Mouse (Mus musculus) layer of hippocampus, postnatal 25 days (tissue): Measurements from ENCODE around the gene Ttll5. TPM values are rescaled to one million over a fixed set of nuclear protein-coding genes. Genes with fewer than 3 reads are reported as not detected.

ENCODE experiments used
- DNase-seq, 2 experiments: peaks; one replicate each; pipeline ENCODE4 v3.0.0; 2022; ENCODE audit warnings: mixed read lengths in 2 of 2, low spot score in 1 of 2; ENCODE audit errors: extremely low spot score in 1 of 2
- total RNA-seq, 2 experiments: library from RNA; stranded (reverse); gene quantifications; 2 replicates each; pipeline ENCODE4 v1.2.3; 2021

The Ttll5 gene
- 10 to 100 TPM; 40.1 to 44.2 TPM for total RNA-seq

- DNase-seq: peak; percentile 90 to 97
Observed at GRCm38 (mm10) chr12:85824438-85825264, at the start of gene Ttll5, which contains the start of gene Erg28. Gene Ttll5, plus strand, starts transcription at chr12:85824659. Gene Erg28, minus strand, starts transcription at chr12:85824550.

GRCm38 (mm10) chr12:85778962-85779361 is 45.5 kb upstream of the Ttll5 start:
- DNase-seq: no peak

DNA sequence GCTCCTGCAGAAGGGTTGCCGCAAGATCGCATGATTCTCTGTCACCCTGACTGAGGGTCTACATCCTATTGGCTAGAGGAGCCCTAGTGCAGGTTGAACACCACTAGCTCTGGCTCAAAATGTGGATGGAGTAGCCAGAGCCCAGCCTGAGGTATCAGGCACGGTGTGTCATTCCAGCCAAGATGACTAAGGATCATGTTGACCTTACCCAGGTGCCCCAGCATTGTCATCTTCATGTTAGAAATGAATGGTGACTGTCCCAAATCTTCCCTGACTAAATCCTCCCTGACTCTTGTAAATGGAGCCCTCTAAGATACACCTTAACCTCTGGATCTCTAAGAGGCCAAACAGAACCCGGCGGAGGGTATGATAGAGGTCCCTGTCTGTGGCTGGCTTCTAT is 44.8 kb upstream of the Ttll5 start:
- DNase-seq: no peak

DNA sequence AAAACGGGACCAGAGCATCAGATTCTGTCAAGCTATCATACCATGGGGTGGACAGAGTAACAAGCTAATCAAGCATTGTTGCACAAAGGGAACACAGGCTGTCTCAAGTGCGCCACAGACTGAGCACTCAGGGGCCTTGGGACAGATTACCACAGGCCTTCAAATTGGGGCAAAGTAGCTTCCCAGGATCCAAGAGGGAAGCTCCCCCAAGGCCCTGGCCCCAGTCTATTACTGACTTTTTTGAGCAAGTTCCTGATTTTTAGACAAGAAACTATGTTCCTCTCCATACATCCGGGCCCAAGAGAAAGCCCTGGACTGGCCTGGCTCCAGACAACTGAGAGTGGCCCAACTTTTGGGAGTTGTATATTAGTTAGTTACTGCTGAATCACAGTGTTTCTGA is 42.9 kb upstream of the Ttll5 start:
- DNase-seq: no peak

- DNase-seq: no peak
Observed at GRCm38 (mm10) chr12:85784916-85785815, 39.3 kb upstream of the Ttll5 start.

DNA sequence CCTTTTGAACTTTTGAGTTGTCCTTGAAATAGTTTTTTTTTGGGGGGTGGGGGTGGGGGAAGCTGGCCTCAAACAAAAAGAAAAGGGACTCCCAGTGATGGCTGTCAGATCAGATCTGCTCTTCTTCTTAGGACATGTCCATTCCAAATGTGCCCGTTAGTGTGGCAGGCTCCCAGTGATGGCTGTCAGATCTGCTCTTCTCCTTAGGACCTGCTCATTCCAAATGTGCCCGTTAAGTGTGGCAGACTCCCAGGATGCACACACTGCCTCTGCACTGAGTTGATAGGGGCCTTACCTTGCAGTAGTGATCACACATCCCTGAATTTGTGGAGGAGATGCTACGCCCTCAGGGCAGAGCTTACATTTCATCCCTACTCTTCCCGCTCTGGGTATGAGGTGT is 32.3 kb upstream of the Ttll5 start:
- DNase-seq: no peak

DNA sequence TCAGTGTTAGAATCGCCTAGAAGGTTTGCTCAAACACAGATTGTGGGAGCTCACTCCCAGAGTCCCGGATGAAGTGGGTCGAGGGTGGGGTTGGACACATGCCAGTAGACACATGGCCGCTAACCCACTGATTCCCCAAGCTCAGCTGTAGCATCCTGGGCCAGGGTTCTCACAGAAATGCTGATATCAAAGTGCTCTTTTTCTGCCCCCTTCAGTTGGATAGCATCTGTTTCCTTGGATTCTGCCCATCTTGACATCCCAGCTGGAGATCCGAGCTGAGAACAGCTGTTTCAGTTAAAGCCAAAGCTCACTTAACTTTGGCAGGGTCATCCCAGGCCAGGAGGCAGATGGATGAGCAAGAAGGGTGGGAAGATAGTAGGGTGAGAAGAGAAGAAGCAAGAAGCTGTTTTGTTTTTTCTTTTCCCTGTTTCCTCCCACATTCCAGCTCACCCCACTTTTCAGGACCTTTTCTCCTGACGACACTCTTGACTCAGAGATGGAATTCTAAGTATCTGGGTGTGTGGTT is 31.6 kb upstream of the Ttll5 start:
- DNase-seq: peak; percentile 15 to 37

DNA sequence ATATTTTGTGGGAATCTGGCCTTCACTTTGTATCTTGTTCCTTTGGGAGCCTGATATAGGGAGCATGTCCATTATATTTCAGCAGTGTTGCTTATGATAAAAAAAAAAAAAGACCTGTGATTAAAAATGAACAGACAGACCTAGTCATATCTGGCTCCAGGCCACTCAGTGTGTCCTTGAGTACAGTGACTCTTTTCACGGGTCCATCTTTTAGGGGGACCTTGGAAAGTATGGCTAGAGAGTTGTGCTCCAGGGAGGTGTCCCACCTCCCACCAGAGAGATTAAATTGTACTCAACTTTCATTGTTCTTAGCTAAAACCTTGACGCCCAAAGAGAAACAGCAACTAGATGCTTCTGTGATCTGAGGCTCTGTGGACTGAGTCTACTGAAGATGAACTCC is 30.4 kb upstream of the Ttll5 start:
- DNase-seq: no peak

- no peak for DNase-seq
Observed at GRCm38 (mm10) chr12:85795551-85795950, 28.9 kb upstream of the Ttll5 start.

GRCm38 (mm10) chr12:85800031-85800430 is 24.4 kb upstream of the Ttll5 start:
- no peak for DNase-seq

DNA sequence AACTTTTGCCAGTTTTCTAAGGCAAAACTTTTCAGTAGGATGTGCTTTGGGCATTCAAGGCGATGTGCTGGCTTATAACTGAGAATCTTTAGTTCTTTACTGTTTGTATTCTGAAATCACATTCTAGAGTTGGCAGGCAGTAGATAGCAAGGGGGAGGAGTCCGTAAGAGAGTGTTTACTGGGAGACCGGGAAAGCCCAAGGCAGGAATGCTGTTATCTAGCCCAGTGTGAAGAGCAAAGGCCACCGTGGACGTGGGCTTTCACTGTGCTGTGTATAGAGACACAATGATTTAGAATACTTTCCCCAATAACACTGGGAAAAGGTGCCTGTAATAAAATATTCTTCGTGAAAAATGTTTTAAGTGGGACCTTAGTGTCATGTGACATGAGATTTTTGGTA is 14.7 kb upstream of the Ttll5 start:
- DNase-seq: no peak

DNA sequence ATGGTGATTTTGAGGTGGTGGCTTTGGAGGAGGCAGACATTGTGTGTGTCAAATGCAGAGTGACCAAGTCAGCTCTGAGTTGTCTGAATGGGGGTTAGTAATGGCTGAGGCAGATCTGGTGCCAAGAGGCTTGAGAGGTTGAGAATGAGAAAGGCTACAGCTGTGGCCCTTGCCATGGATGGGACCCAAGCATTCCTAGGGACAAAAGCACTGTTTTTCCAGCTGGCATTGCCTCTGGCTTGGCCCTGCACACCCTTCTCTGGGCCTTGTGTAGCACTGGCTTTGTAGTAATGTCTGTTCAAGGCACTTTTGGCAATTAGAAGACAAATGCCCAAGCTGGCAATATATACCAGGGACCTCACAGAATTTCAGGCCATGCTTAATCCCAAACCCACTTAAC is 13.5 kb upstream of the Ttll5 start:
- no peak for DNase-seq

DNA sequence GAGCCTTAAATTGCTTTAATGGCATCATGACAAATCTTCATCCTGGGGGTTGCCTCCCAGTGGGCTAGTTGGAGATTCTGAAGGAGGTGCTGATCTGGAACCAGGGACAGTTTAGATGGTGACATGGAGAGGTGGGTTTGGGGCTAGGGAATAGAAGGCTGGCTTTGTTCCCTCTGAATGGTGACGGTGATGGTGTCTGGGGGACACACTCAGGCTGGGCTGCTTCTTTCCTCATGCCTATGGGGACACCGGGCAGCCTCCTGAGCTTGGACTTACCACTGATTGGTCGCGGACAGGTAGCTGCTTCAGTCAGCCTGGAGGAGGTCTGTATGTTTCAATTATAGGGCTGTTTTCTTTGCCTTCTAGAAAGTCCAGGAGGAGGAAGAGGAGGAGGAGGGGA is 12.8 kb upstream of the Ttll5 start:
- no peak for DNase-seq

DNA sequence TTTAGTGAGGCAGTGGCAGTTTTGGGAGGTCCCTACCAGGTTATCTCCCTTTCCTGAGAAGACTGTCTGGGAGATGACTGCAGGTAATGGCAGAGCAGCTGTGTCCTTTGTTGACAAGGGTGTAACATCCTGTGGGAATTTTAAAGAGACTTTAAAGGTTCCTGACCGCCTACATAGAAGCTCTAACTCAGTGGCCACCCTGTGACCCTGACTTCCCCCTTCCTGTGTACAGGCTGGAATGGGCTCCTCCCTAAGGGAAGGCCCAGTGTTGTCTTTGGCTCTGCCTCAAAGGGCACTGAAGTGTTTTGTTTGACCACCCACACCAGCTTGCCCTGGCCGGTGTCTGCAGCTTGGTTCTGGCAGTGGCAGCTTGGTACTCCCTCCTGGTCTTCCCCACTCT is 10.9 kb upstream of the Ttll5 start:
- no peak for DNase-seq

GRCm38 (mm10) chr12:85822051-85822450 is 2.4 kb upstream of the Ttll5 start:
- no peak for DNase-seq

DNA sequence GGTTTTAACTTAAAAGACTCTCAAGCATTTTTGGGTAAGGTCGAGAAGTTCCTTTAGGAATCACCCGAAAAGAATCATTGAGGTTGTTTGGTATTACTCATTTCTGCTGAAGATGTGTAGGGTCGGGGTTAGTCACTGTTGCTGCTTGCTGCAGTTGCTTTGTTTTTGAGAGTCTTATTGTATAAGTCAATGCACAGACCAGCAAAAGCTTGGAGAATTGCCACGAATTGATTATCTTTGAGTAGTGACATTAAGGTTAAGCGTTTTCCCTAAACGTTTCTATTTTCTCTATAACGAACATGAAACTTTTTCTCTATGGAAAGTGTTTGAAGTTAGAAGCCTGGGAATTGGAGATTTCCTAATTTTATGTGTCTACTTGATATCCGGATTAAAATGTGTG is 902 bp downstream of the Ttll5 start:
- no peak for DNase-seq

DNA sequence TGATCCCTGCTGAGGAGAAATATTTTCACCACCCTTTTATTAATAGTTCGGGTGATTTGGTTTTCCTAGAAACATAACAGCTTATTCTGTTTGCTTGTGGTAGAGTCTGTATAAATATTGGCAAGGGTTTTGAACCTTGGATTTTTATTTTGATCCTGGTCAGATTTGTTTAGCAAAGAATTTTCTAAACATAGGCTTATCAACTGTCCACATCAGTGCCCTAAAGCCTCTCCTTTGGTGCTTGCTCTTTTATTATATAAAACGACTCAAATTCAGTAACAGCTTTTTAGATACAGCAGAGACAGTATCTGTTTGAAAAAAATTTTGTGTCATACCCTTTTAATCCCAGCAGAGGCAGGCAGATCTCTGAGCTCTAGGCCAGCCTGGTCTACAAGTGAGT is 1.4 kb downstream of the Ttll5 start:
- no peak for DNase-seq

GRCm38 (mm10) chr12:85828856-85829255 is 4.4 kb downstream of the Ttll5 start:
- DNase-seq: no peak

GRCm38 (mm10) chr12:85829866-85830265 is 5.4 kb downstream of the Ttll5 start:
- no peak for DNase-seq

GRCm38 (mm10) chr12:85830691-85831090 is 6.2 kb downstream of the Ttll5 start:
- no peak for DNase-seq

DNA sequence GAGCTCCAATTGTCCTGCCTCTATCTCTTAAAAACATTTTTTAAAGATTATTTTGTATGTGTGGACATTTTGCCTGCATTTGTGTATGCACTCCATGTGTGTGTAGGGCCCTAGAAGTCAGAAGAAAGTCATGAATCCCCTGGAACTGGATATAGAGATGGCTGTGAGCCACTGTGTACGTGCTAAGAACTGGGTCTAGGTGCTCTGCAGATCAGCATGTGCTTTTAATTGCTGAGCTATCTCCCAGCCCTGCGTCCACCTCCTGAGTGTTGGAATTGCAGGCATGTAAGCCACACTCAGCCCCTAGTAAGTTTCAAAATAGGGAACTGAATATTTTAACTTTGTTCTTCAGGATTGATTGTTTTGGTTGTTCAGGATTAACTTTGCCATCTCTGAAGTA is 10.1 kb downstream of the Ttll5 start:
- no peak for DNase-seq
